Mouse (Mus musculus) adrenal gland, adult 18-20 months (tissue): ENCODE measurements around the gene Cyb5r3. TPM values are rescaled to one million over a fixed set of nuclear protein-coding genes. Genes with fewer than 3 reads are reported as not detected.

ENCODE experiments used
- DNase-seq, 2 experiments: peaks; one replicate each; pipeline ENCODE4 v3.0.0; 2021 to 2022; ENCODE audit warnings: low spot score in 2 of 2
- total RNA-seq, 2 experiments: library from RNA; stranded (reverse); gene quantifications; 1 replicate in 1 of 2; 2 replicates in 1 of 2; pipeline ENCODE4 v1.2.3; 2021

The Cyb5r3 gene
- total RNA-seq, 2 experiments from 2014 or later = 248 to 351 TPM

DNA sequence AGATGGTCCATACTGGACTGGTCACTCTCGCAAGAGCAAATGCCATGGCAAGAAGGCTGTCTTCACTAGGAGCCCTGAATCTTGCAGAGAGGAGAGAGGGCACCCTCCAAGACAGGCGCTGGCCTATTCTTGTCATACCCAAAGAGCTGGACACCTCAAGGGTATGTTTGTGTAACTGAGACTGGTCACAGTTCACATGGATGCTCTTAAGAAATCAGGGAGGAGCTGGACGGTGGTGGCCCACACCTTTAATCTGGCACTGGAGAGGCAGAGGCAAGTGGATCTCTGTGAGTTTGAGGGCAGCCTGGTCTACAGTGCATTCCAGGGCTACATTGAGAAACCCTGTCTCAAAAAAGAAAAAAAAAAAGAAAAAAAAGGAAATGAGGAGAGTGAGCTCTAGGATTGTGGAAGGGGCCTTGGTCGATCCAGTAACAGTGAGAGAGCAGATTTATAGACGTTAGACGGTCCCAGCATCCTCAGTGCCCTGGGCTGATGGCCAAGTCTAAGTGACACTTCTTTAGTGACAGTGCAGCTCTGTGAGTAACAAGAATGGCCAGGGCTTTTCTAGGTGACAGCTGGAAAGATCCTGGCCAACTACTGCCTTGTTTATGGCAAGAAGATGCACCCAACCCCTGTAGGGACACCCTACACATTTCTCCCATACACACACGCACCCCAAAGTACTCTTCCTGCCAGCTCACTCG, 1.3 kb downstream of the Cyb5r3 start:
- peak in 1 of 2 experiments; percentile 25 for DNase-seq

DNA sequence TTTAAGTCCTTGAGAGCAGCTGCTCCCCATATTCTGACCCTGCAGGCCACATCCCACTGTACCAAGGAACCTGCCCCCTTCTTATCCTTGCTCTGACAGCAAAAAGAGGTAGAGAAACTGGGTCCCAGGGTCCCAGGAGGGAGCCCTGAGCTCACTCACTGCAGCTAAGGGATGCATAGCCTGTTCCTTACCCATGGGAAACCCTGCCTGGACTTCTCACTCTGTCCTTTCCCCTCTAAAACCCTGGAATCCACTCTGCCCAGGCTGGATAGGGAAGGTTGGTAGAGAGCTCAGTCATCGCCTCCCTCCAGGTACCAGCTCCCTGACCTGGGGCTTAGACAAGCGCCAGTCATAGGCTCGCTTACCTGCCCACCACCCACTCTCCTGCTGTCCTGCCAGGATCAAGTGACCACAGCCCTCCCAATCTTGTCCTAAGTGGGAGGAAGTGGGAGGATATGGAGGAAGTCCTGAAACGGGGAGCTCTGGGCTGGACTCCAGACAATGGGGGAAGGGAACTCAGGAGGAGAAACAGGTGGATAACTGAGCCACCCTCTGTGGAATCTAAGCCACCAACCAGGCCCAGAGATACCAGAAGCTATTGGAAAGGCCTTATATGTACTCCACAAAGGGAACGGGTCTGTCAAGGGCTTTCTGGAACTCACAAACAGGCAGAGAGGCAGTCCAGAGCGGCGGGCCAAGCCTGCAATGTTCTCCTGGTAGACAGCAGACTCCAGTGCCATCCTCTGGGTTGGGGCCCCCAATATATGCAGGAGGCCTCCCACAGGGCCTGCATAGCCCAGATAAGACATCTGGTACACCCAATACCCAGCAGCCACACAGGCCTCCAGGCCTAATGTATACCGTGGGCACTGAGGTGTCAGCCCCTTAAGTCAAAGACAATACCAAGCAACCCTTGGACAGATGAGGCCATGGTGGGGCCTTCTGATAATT, 2.3 kb downstream of the Cyb5r3 start:
- peak in 1 of 2 experiments; percentile 23 for DNase-seq

DNA sequence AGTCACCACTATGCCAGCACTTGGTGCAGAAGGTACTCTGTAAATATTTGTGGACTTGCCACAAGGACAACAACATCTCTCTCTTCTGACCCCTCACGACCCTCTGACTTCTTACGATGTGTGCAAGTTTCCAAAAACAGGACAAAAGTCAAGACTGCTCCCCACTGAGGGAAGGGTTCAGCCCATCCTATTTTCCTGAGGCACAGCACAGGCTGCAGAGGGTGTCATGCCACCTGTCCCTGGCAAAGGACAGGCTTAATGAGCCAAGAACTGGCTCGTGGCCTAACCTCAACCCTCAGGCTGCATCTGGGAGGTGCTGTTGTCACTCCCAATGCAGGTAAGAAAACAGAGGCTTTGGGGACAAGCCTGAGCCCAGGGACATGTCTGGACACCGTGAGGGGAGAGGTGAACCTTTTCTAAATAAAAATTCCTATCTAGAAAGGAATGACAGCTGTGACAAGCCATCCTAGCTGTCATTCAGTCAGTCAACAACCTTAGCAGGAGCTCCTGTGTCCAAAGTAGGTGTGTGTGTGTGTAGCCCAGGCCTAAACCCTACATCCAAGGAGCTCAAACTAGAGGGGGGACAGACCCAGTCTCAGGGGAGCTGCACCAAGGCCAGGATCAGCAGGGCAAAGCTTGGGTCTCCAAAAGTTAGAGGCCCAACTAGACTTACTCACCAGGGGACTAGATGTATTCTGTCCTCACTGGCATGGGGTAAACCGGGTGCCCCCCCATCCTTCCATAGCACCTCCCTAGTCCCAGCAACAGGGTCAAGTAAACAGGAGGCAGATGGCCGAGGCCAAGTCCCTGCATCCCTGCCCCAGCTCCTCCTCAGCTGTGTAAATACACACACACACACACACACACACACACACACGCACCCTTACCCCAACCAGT, 3.3 kb downstream of the Cyb5r3 start:
- DNase-seq = no peak

DNA sequence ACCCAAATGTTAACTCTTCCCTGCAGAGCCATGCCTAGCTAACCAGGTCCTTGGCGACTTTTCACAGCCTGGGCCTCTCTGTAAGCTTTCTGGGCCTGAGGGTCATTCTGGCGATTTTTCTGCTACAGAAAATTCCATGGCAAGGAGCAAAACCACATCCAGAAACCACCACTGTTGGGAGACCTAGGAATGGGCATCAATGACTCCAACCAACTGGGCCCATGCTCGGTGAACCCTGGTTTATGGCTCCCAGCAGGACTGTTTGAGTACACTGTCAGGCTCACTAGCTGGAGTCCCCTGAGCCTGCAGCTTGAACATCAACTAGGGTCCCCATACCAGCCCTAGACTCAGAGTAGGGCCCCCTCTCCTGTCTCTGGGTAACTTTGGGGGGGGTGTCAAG, 4.1 kb downstream of the Cyb5r3 start:
- no peak for DNase-seq

DNA sequence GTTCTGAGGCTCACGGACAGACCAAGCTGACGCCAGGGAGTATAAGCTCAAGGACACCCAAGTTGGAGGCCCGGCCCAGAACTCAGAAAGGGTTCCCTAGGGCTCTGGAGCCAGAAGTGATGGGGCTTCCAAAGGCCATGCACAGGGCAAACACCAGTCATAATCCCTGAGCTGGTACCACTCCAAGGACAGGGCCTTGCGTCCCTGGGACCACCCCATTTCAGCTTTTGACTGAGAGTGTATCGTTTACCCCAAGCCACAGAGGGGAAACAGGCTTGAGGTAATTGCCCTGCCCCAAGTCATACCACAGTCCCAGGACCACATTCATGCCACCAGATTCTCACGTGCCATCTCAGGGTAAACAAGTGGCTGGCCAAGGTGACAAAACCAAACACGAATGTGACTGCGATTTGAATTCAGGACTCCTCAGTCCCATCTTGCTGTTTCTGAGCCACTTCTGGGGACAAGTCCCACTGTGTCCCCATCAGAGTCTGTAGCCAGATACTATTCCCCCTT, 4.8 kb downstream of the Cyb5r3 start:
- no peak for DNase-seq

DNA sequence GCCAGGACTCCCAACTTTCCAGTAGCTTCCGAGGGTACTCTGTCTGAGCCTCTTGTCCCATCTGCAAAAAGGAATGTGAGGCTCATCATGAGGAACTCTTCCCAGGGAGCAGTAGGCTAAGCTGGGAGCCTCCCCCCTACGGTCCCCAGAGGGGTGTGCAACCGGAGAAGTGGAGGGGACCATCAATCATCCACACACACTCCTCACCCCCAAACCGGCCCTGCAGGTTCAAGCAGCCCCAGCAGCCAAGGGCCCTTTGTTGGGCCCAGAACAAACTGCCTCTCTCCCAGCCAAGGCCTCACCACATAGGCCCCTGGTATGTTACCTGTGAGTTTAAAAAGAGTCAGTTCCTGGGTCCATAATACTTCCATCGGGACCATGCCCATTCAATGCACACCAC, 5.3 kb downstream of the Cyb5r3 start:
- peak; percentile 18 to 24 for DNase-seq

DNA sequence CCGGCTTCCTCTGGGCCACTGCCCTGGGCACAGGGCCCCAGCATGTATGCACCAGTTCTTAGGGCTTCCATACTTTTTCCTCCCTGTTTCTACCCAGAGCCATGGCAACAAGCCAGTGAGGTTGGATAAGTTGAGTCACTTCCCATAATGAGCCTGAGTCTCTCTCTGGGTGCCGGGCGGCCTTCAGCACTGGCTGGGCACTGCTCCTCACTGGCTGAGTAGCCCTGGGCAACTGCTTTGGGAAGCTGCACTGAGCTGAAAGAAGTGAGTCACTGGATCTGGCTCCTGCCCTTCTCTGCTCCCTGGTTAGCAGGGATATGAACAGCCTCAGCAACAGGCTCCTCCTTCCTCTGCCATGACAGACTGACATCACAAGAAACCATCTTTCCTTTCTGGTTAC, 5.8 kb downstream of the Cyb5r3 start:
- DNase-seq = peak; percentile 54 to 72

DNA sequence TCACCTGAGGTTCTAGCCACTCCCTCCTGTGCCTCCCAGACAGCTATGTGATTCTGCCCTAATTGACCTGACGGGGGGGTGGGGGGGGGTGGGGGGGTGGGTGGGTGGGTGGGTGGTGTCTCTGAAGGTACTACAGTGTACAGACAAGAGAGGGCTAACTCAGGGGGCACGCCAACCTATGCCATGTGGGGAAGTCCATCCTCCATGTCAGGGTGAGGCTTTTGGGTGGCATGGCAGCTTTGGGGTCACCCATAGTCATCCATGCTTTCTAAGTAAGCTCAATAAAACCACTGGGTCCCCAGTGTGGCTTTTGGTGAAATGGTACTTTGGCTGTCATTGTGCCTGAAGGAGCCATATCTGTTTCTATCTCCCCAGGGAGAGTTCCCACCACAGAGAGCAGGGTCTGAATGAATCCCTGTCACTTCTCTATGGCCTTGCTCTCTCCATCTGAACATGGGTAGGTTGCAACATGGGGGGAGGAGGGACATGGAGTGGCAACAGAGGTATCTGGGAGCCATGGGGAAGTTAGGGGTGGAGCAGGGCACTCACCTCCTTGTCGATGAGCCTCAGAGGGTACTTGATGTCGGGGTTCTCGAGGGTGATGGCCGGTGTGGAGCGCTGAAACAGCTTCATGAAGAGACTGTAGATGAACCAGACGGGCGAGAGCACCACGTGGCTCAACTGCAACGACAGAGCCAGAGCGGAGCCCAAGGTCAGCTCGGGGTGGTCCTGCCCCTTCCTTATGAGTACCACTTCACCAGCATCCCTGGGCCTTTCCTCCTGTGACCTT, 6.7 kb downstream of the Cyb5r3 start:
- DNase-seq = no peak

DNA sequence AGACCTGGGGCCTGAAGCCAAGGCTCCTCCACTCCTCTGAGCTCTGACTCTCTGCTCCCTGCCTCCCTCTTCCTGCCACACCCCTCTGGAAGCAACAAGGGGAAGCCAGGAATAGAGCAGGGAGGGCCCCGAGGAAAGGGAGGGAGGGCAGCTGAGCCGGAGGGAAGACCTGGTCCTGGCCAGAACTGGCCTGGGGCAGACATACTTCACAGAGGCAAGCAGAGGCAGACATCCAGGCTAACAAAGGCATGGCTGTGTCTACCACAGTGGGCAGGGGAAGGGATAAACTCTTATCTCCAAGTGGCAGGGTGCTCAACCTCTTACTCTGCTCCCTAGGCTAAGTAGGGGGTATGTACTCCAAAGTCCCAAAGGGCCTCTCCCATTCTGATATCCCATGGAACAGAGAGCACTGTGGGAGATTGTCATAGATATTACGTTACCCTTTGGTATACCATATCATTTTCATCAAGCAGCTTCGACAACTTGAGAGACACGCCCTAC, 7.4 kb downstream of the Cyb5r3 start:
- peak in 1 of 2 experiments; percentile 27 for DNase-seq

DNA sequence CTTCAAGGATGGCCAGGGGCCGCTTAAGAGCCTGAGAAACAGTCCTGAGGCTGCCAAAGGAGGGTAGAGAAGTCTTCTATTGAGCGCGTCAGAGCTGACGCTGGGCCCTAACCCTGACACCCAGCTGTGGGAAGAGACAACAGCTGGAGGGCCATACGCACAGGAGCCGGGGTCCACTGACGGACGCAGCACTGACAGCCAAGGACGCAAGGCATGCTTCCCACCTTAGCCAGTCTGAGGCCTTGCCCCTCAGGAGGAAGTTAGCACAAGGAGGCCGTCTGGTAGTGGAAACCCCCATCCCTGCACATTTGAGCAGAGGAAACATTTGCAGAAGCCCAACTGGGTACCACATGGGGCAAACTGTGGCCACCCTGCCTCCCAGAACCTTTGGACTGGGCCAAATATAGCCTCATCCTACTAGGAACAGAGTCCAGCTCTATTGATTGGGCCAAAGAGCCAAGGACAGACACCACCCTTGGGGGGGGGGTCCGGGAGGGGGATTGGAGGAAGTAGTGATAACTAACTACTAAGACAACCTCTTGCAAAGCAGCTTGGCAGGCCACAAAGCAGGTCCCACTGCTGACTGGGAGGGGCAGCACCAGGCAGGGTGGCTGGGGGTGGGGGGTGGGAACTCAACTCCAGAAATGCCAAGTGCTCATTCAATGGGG, 9.4 kb downstream of the Cyb5r3 start:
- DNase-seq = no peak

DNA sequence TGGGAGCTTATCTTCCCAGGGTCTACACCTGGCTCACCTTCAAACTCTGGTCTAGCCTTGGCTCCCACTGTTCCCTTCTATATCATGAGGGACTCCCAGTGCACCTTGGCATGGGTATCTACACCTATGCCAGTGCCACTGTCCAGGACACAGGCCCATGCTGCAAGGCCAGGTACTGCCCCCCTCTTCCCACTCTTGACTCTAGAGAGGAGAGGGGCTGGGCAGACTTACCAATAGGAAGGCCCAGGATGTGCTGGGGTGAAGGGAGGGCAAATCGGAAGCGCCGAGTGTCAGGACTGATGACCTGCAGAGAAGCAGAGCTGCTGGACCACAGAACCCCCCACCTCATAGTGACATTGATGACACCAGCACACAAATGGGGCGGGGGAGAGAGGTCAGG, 10.4 kb downstream of the Cyb5r3 start:
- DNase-seq = no peak

DNA sequence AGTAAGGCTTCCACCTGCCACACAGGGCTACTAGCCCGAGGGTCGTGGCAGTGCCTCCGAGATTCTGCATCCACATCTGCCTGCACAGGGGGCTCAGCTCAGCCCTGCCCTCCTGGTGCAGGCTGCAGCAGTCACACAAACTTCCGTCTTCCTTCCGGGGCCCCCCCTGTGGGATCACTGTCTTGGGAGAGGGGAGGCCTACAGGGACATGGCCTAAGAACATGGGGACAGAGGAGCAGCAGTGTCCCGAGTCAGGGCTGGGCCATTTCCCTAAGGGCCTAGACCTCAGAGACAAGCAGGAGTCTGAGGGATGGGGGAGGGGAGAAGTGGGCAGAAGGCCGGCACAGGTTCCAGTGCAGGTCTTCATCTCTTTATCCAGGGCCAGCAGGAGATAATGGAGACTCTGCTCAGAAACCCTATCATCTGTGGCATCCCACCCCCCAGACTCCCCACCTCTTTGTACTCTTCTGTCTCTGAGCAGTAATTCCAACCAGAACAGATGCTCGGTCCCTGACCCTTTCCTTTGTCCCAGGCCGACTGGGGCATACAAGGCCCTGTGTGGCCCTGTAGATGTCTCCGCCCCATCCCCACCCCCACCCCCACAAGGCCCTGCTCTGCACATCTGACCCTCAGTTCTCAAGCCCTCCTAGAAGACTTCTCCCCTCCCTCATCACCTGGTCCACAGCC, 11.2 kb downstream of the Cyb5r3 start:
- DNase-seq = no peak

DNA sequence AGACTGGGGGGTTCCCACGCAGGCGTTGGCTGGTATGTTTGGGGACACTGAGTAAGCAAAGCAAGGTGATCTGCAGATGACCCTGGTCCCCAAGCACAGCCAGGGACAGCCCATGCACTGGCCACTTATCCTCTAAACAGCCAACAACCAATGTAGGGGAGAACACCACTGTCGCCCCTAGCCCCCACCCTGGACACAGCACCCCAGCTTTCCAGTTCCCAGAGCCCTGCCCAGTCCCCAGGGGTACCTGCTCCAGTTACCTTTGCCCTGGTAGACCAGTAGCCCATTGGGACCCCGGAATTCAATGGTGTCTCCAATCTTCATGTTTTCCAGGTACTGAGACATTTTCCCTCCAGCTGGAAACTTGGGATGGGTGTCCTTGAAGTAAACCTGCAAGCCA, 11.8 kb downstream of the Cyb5r3 start:
- DNase-seq = no peak

DNA sequence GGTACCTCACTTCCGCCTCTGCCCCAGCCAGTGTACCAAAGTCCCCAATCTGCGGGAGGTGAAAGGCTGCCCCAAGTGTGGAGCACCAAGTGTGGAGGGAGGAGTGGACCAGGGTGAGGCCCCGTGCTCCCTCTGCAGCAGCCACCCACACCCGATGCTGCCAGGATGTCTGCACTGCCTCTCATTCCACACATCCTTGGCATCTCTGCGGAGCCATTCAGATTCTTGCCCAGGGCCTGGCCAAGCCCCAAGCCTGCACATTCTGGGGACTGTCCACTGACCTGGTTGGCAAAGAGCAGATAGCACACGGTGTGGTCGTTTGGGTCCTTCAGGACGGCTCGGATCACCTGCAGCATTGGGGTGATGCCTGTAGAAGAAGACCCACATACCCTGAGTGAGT, 12.6 kb downstream of the Cyb5r3 start:
- no peak for DNase-seq

DNA sequence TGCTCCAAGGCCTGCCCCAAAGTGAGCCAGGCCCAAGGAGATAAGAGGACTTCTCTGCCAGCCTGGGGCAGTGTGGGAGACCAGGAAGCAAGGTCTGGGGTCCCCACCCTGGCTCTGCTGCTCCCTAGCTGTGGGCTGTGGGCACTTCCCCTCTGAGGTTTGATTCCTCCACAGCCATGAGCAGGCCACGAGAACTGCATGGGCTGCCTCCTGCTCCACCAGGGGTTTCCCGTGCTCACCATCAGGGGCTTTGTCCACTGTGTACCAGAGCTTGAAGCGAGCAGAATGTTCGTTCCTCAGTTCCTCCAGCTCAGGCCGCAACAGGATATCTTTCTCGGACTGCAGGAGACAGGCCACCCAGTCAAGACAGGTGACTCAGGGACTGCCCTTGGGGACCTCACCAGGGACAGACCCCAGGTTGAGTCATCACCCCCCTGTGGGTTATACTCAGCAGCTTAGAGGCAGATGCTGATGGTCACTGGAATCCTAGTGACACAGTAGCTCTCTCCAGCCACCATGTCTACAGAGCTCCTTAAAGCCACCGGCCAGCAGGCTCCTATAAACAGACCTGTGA, 13.7 kb downstream of the Cyb5r3 start:
- no peak for DNase-seq

DNA sequence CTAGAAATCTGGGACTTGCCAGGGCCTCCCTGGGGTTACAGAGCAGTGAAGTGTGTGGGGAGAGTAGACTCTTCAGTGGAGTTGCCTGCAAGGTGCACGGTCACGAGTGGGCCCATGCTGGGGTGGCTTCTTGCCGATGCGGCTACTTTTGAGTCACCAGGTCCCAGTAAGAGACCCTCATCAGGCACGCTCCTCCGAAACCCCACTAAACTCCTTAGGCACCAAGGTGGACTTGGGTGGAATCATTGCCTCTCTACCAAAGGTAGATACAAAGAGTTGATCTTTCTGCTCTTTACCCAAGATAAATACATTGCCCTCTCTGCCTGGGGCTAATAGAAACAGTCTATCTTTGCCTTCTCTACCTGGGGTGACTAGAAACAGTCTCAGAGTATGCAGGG, 14.7 kb downstream of the Cyb5r3 start:
- no peak for DNase-seq

DNA sequence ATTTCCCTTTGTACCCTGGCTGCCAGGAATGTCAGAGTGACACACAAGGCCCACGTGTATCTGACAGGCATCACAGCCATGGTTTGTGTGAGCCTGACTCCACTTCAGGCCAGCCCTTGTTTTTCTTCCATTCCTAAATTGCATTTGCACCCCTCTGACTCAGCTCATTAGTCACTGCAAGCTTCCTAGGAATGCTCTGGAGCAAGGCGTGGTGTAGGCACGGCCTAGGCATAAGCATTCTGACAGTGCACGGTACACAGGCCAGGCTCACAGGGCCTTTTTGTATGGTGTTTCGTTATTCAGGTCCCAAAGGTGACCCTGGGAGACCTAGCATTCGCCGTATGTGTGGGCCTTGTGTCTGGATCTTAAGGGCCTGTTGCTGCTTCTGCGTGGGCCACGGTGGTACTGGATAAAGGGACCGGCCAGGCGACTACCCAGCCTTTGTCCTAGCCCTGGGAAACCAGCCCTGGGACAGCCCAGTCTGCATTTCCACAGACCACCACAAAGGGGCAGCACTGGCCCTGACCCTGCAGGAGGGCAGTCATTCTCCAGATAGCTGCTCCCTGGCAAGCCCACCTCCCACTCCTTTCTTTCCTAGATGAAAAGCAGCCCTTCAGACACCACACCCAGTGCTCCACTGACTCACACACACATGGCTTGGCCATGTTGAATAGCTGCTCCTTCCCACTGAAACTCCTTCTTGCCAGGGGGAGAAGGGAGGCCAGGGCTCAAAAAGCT, 15.3 kb downstream of the Cyb5r3 start:
- DNase-seq = peak; percentile 69
